Mouse (Mus musculus) hindbrain, embryonic 14.5 days (tissue): Measurements from ENCODE around the gene Dnajc5. TPM values are rescaled to one million over a fixed set of nuclear protein-coding genes. Genes with fewer than 3 reads are reported as not detected.

ENCODE experiments used
- ATAC-seq: fragments of 200-750 bp; cut with Nextera tagmentation; 2 replicates; pipeline ENCODE4 v1.8.0; 2017; ENCODE audit warnings: moderate number of reproducible peaks, mild to moderate bottlenecking, moderate TSS enrichment, moderate library complexity; ENCODE audit not compliant: low FRiP score
- DNase-seq: peaks from one replicate; pipeline ENCODE4 v3.0.0-alpha.2; 2015; ENCODE audit warnings: low spot score
- H3K27ac ChIP-seq: fragments of 300-500 bp; sonication (generic); 2 replicates; pipeline ENCODE4 v1.5.1; 2014; ENCODE audit warnings: mild to moderate bottlenecking, moderate library complexity
- H3K27me3 ChIP-seq: fragments of 300-500 bp; sonication (generic); 2 replicates; pipeline ENCODE4 v1.6.1; 2014; ENCODE audit warnings: mild to moderate bottlenecking, low read length, mixed read lengths; ENCODE audit not compliant: control insufficient read depth, insufficient read depth
- H3K36me3 ChIP-seq: fragments of 300-500 bp; sonication (generic); replicated peaks from 2 replicates; pipeline ENCODE4 v1.6.1; 2014; ENCODE audit not compliant: control insufficient read depth, insufficient read depth
- H3K4me1 ChIP-seq: fragments of 300-500 bp; sonication (generic); replicated peaks from 2 replicates; pipeline ENCODE4 v1.6.1; 2014; ENCODE audit warnings: antibody characterized with exemption, low read length, mixed read lengths; ENCODE audit not compliant: control insufficient read depth, insufficient read depth
- H3K4me2 ChIP-seq: fragments of 300-500 bp; sonication (generic); replicated peaks from 2 replicates; pipeline ENCODE4 v1.6.1; 2014; ENCODE audit warnings: mild to moderate bottlenecking, moderate library complexity
- H3K4me3 ChIP-seq: fragments of 300-500 bp; sonication (generic); replicated peaks from 2 replicates; pipeline ENCODE4 v1.5.1; 2014; ENCODE audit warnings: mild to moderate bottlenecking, low read length
- H3K9ac ChIP-seq: fragments of 300-500 bp; sonication (generic); 2 replicates; pipeline ENCODE4 v1.6.1; 2014
- H3K9me3 ChIP-seq: fragments of 300-500 bp; sonication (generic); 2 replicates; pipeline ENCODE4 v1.6.1; 2016; ENCODE audit warnings: low read length; ENCODE audit not compliant: control insufficient read depth
- WGBS: fragments of 180-500 bp; shearing (Covaris S2); extraction: QIAGEN DNeasy Blood & Tissue Kit; methylation state at CpG from one replicate; pipeline ENCODE4 v1.1.7; 2014; 5-methylcytosine and 5-hydroxymethylcytosine counted together
- polyA plus RNA-seq: library from polyadenylated mRNA; unstranded; fragments of >200 nt; fragmentation: Nextera tagmentation; extraction: Ambion mirVana; gene quantifications from 2 replicates; pipeline ENCODE4 v1.2.1, GENCODE M21; 2014

Dnajc5 gene
- 234 and 264 TPM in 2 replicates for polyA plus RNA-seq

GRCm38 (mm10) chr2:181520118-181520935, at the start of gene Dnajc5:
TSS of gene Dnajc5 (plus strand) at chr2:181520485.
- Histone ChIP-seq H3K4me2 (peak within 1 kb of the TSS; percentile 81), H3K4me1 (peaks cover 30% of the 10 kb centered on the region), H3K27ac (peak within 1 kb of the TSS; percentile 96), H3K4me3 (peak within 1 kb of the TSS; percentile 95), H3K9ac (peak within 1 kb of the TSS; percentile 97), H3K27me3 (no peaks in the 10 kb centered on the region), H3K9me3 (no peaks in the 10 kb centered on the region), H3K36me3 (peaks cover 28% of the 10 kb centered on the region)
- DNase-seq: peak; percentile 96
- peak; percentile 97 for ATAC-seq
- WGBS: under 1% methylated on average over 73 of the region's 74 CpGs

GRCm38 (mm10) chr2:181471246-181471645, 49.0 kb upstream of the Dnajc5 start:
- no peaks in the 10 kb centered on the region for H3K4me1 ChIP-seq
- no peaks in the 10 kb centered on the region for H3K36me3 ChIP-seq
- DNase-seq: no peak
- H3K4me3 ChIP-seq: no peak overlapping the region
- no peak overlapping the region for H3K27ac ChIP-seq
- H3K4me2 ChIP-seq: no peak overlapping the region
- ATAC-seq: no peak
- no peaks in the 10 kb centered on the region for H3K27me3 ChIP-seq
- H3K9ac ChIP-seq: no peak overlapping the region
- H3K9me3 ChIP-seq: no peaks in the 10 kb centered on the region
- 50% methylated on average over 5 of the region's 5 CpGs for WGBS

DNA sequence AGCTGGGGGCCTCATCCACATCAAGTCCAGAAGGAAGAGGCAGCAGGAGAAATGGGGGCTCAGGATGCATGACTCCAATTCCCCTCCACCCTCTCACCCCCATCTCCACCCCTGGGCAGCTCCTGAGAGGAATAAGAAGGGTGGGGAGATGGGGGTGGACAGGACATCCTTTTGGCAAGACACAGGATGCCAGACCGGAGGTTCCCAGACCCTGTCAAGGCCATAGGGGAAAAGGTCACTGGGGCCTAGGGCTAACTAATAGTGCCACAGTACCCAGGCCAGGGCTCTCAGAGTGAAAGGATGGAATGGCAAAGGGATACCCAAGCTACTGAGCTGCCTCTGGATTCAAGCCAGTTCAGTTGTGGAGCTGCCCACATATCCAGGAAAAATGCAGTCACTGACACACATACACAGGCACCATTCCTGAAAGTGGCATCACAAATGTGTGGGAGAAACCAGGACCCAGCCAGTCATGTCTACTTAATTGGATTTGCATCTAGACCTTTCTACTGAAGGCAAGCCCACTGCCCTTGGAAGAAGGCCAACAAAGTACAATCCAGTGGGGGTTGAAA, 47.9 kb upstream of the Dnajc5 start:
- ATAC-seq (no peak), DNase-seq (no peak)
- H3K9ac ChIP-seq: no peak overlapping the region
- no peak overlapping the region for H3K27ac ChIP-seq
- H3K36me3 ChIP-seq: no peaks in the 10 kb centered on the region
- H3K27me3 ChIP-seq: no peaks in the 10 kb centered on the region
- no peaks in the 10 kb centered on the region for H3K9me3 ChIP-seq
- no peak overlapping the region for H3K4me2 ChIP-seq
- no peak overlapping the region for H3K4me3 ChIP-seq
- 76% methylated on average over 1 of the region's 1 CpGs for WGBS
- H3K4me1 ChIP-seq: no peaks in the 10 kb centered on the region

GRCm38 (mm10) chr2:181483120-181483519, 37.2 kb upstream of the Dnajc5 start:
- no peak overlapping the region for H3K4me3 ChIP-seq
- H3K4me2 ChIP-seq: no peak overlapping the region
- no peak for ATAC-seq
- H3K9ac ChIP-seq: no peak overlapping the region
- no peaks in the 10 kb centered on the region for H3K4me1 ChIP-seq
- no peaks in the 10 kb centered on the region for H3K9me3 ChIP-seq
- WGBS: 61% methylated on average over 2 of the region's 2 CpGs
- H3K36me3 ChIP-seq: no peaks in the 10 kb centered on the region
- H3K27ac ChIP-seq: no peak overlapping the region
- no peaks in the 10 kb centered on the region for H3K27me3 ChIP-seq
- no peak for DNase-seq

GRCm38 (mm10) chr2:181483562-181484318, 36.5 kb upstream of the Dnajc5 start:
- Histone ChIP-seq H3K9me3 (no peaks in the 10 kb centered on the region), H3K27ac (no peak overlapping the region), H3K4me2 (no peak overlapping the region), H3K27me3 (no peaks in the 10 kb centered on the region), H3K9ac (no peak overlapping the region), H3K36me3 (no peaks in the 10 kb centered on the region), H3K4me3 (no peak overlapping the region), H3K4me1 (no peaks in the 10 kb centered on the region)
- DNase-seq: no peak
- no peak for ATAC-seq
- 27% methylated on average over 7 of the region's 7 CpGs for WGBS

DNA sequence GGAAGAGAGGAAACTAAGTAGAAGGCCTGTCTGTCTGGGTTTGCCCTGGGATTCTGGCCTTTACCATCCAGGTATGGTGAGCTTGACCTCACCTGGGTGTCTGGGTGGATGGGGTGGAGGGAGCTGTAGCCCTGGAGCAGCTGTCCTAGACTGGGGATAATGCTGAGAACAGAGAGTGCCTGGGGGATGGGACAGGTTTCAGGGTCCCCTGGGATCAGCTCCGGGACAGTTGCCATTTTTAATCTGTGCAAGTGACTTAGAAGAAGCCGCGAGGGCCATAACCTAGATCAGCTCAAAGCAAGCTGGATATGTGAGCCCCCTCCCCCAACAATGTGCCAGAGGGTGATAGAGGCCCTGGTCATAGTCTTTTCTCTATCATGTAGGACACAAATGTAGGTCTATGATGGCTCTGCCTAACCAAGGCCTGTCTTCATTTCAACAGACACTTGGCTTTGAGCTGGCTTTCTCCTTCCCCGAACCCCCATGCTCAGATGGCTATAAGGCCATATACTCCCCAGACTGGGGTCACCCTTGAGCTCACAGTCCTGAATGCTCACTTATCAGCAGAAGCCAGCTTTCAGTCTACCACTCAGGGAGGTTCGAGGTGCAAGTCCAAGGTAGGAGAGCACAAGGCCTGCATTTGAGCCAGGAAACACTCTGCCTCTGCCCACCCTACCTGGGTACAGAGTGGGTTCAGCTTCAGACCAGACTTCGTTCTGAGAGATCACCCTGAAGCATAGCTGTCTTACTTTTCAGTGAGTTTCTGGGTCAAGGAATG, 35.6 kb upstream of the Dnajc5 start:
- ATAC-seq (no peak), DNase-seq (no peak)
- H3K27ac ChIP-seq: no peak overlapping the region
- 71% methylated on average over 6 of the region's 6 CpGs for WGBS
- H3K9me3 ChIP-seq: no peaks in the 10 kb centered on the region
- no peaks in the 10 kb centered on the region for H3K27me3 ChIP-seq
- H3K4me3 ChIP-seq: no peak overlapping the region
- H3K4me1 ChIP-seq: no peaks in the 10 kb centered on the region
- no peak overlapping the region for H3K4me2 ChIP-seq
- no peak overlapping the region for H3K9ac ChIP-seq
- H3K36me3 ChIP-seq: no peaks in the 10 kb centered on the region

GRCm38 (mm10) chr2:181485741-181486140, 34.5 kb upstream of the Dnajc5 start:
- Histone ChIP-seq H3K4me1 (no peaks in the 10 kb centered on the region), H3K27me3 (no peaks in the 10 kb centered on the region), H3K4me3 (no peak overlapping the region), H3K9me3 (no peaks in the 10 kb centered on the region), H3K36me3 (no peaks in the 10 kb centered on the region), H3K9ac (no peak overlapping the region), H3K27ac (no peak overlapping the region), H3K4me2 (no peak overlapping the region)
- ATAC-seq (no peak), DNase-seq (no peak)
- 14% methylated on average over 1 of the region's 1 CpGs for whole genome bisulfite sequencing

- H3K27ac ChIP-seq: peak overlapping the region; percentile 33; the same call in 1 of the 2 replicates
- 44% methylated on average over 5 of the region's 5 CpGs for WGBS
- ATAC-seq (no peak), DNase-seq (no peak)
- no peaks in the 10 kb centered on the region for H3K27me3 ChIP-seq
- H3K36me3 ChIP-seq: no peaks in the 10 kb centered on the region
- H3K9me3 ChIP-seq: no peaks in the 10 kb centered on the region
- no peak overlapping the region for H3K4me2 ChIP-seq
- H3K9ac ChIP-seq: no peak overlapping the region
- H3K4me3 ChIP-seq: no peak overlapping the region
- no peaks in the 10 kb centered on the region for H3K4me1 ChIP-seq
Observed at GRCm38 (mm10) chr2:181487338-181488277, 32.7 kb upstream of the Dnajc5 start.
